Mouse (Mus musculus) spleen, adult 2 months (tissue): Measurements from ENCODE around the gene Mdc1. TPM values are rescaled to one million over a fixed set of nuclear protein-coding genes. Genes with fewer than 3 reads are reported as not detected.

Experiments used
- DNase-seq, 2 experiments: peaks; one replicate each; pipeline versions ENCODE4 v3.0.0 to v3.0.0-alpha.2; 2012 to 2021; ENCODE audit warnings: low spot score in 2 of 2, low read depth in 1 of 2
- H3K27ac ChIP-seq: fragments of 200-500 bp; 2 replicates; pipeline ENCODE4 v1.5.1; 2012; ENCODE audit warnings: low read length, inconsistent platforms; ENCODE audit not compliant: insufficient read depth
- H3K27me3 ChIP-seq: fragments of 200-500 bp; 2 replicates; pipeline ENCODE4 v1.6.1; 2012; ENCODE audit warnings: mild to moderate bottlenecking, moderate library complexity, low read length, inconsistent platforms; ENCODE audit not compliant: control insufficient read depth, insufficient read depth
- H3K36me3 ChIP-seq: fragments of 200-500 bp; 2 replicates; pipeline ENCODE4 v1.6.1; 2012; ENCODE audit warnings: mild to moderate bottlenecking, low read length, inconsistent platforms; ENCODE audit not compliant: control insufficient read depth, insufficient read depth
- H3K4me1 ChIP-seq: fragments of 200-500 bp; 2 replicates; pipeline ENCODE4 v1.6.1; 2011; ENCODE audit warnings: inconsistent platforms; ENCODE audit not compliant: control insufficient read depth, insufficient read depth, insufficient read length
- H3K4me3 ChIP-seq: fragments of 200-500 bp; 2 replicates; pipeline ENCODE4 v1.5.1; 2011; ENCODE audit warnings: mild to moderate bottlenecking, inconsistent platforms; ENCODE audit not compliant: insufficient read depth, insufficient read length; ENCODE audit errors: extremely low read depth
- CTCF ChIP-seq: fragments of 200-500 bp; IDR thresholded peaks from 2 replicates; pipeline ENCODE4 v1.5.1; 2011; ENCODE audit warnings: mild to moderate bottlenecking, inconsistent platforms; ENCODE audit not compliant: insufficient read depth, insufficient read length, insufficient replicate concordance; ENCODE audit errors: extremely low read depth
- POLR2A ChIP-seq: fragments of 200-500 bp; IDR thresholded peaks from 2 replicates; pipeline ENCODE4 v1.6.1; 2011; ENCODE audit warnings: low read depth, low read length, inconsistent platforms
- WGBS: fragments of 180-500 bp; shearing (Covaris S2); methylation state at CpG from one replicate; pipeline ENCODE4 v1.1.7; 2018; 5-methylcytosine and 5-hydroxymethylcytosine counted together
- polyA plus RNA-seq: library from polyadenylated mRNA; depleted of rRNA; stranded (reverse); fragments of >200 nt; gene quantifications from 2 replicates; pipeline ENCODE4 v1.2.3, GENCODE M21; 2012

The Mdc1 gene
- polyA plus RNA-seq, 1 experiment: 11.6 TPM

GRCm38 (mm10) chr17:35829737-35830136 is 11.6 kb upstream of the Mdc1 start:
- WGBS: 4% methylated on average over 21 of the region's 21 CpGs
- H3K36me3 ChIP-seq: peaks cover 10% of the 10 kb centered on the region
- peaks cover 2% of the 10 kb centered on the region; the same call in 1 of the 2 replicates for H3K4me1 ChIP-seq
- peak; percentile 69 to 88 for DNase-seq
- H3K27ac ChIP-seq: no peak overlapping the region
- TF ChIP-seq CTCF (peak; percentile 99), POLR2A (no peak)
- no peaks in the 10 kb centered on the region for H3K27me3 ChIP-seq
- no peak overlapping the region for H3K4me3 ChIP-seq

DNA sequence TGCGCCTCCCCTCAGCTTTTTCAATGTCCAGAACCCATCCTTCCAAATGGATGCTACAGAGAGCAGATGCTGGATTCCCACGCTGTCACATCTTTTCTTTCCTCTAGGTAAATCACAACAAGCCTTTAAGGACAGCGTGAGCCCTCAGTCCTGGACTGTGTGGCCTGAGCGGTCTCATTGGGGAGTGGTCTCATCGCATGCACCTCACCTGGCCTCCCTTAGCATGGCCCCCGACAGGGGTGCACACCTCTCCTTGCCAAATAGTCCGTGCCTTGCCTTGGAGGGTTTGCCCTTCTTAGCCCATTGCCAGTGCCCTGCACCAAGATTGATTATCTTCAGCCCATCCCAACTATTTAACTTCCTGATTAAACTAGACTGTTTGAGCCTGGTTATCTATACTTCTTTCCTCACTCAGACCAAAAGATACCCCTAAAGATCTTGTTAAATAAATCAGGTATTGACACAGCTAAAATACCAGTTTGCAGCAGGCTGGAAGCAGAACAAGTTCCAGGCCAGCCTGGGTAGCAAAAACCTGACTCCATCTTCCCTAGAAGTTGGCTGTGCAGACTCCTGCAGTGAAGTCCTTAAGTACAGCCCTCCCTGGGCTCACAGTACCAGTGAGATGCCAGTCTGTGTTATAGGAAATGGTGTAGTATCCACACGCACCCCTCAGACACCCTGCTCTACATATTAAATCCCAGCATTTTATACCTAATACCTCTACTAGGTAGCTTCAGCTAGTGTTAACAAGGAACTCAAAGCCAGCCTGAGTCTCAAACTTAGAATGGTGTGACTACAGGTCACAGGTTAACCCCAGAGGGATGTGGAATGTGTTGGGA is 8.7 kb upstream of the Mdc1 start:
- Histone ChIP-seq H3K36me3 (peaks cover 22% of the 10 kb centered on the region), H3K4me3 (no peak overlapping the region), H3K4me1 (peaks cover 2% of the 10 kb centered on the region; the same call in 1 of the 2 replicates), H3K27ac (no peak overlapping the region; the same call in 1 of the 2 replicates), H3K27me3 (no peaks in the 10 kb centered on the region)
- TF ChIP-seq POLR2A (no peak), CTCF (no peak)
- 87% methylated on average over 8 of the region's 8 CpGs for WGBS
- DNase-seq: no peak

GRCm38 (mm10) chr17:35833239-35833751 is 8.0 kb upstream of the Mdc1 start:
- 56% methylated on average over 5 of the region's 5 CpGs for WGBS
- no peak for DNase-seq
- Histone ChIP-seq H3K4me3 (no peak overlapping the region), H3K27me3 (no peaks in the 10 kb centered on the region), H3K4me1 (peaks cover 2% of the 10 kb centered on the region; the same call in 1 of the 2 replicates), H3K27ac (no peak overlapping the region), H3K36me3 (peaks cover 22% of the 10 kb centered on the region)
- no peak for TF ChIP-seq POLR2A
- no peak for TF ChIP-seq CTCF

DNA sequence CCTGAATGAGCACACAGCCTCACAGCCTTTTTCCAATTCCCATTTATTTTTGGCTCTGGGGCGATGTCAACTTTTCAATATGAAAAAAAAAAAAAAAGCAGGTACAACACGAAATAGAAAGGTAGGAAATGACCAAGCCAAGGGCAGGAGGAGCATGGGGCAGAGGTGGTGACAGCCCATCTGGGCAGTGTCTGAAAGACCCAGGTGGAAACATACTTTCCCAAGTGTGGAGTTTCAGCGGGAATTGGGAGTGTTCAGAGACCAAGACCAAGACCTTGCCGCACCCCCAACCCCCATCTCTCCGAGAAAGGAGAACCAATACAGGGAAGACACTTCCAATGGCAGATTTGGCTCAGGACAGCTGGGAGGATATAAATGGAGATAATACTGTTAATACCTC is 7.4 kb upstream of the Mdc1 start:
- DNase-seq: no peak
- Histone ChIP-seq H3K27ac (no peak overlapping the region), H3K4me3 (no peak overlapping the region), H3K27me3 (no peaks in the 10 kb centered on the region), H3K4me1 (peaks cover 2% of the 10 kb centered on the region; the same call in 1 of the 2 replicates), H3K36me3 (peaks cover 22% of the 10 kb centered on the region)
- WGBS: 66% methylated on average over 5 of the region's 5 CpGs
- TF ChIP-seq CTCF: no peak
- TF ChIP-seq POLR2A: no peak

- Histone ChIP-seq H3K27me3 (no peaks in the 10 kb centered on the region), H3K27ac (no peak overlapping the region), H3K4me3 (no peak overlapping the region), H3K4me1 (peaks cover 1% of the 10 kb centered on the region; the same call in 1 of the 2 replicates), H3K36me3 (peaks cover 22% of the 10 kb centered on the region)
- TF ChIP-seq CTCF: no peak
- TF ChIP-seq POLR2A: no peak
- DNase-seq: no peak
- WGBS: 76% methylated on average over 26 of the region's 26 CpGs
Observed at GRCm38 (mm10) chr17:35834696-35835422, 6.5 kb upstream of the Mdc1 start.

DNA sequence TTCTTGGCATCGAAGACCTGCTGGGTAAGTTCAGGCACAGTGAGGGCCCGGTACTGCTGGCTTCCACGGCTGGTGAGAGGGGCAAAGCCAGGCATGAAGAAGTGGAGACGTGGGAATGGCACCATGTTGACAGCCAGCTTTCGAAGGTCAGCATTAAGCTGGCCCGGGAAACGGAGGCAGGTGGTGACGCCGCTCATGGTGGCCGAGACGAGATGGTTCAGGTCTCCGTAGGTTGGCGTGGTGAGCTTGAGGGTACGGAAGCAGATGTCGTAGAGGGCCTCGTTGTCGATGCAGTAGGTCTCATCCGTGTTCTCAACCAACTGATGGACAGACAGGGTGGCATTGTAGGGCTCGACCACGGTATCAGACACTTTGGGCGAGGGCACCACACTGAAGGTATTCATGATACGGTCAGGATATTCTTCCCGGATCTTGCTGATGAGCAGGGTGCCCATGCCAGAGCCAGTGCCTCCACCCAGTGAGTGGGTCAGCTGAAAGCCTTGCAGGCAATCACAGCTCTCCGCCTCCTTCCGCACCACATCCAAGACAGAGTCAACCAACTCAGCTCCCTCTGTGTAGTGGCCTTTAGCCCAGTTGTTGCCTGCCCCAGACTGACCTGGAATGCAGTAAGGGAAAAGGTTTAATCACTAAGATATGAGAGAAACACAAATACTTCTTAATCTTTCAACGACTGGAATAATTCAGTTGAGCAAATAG is 5.7 kb upstream of the Mdc1 start:
- H3K27ac ChIP-seq: no peak overlapping the region
- WGBS: 78% methylated on average over 26 of the region's 26 CpGs
- DNase-seq: no peak
- H3K27me3 ChIP-seq: no peaks in the 10 kb centered on the region
- no peak for TF ChIP-seq CTCF
- TF ChIP-seq POLR2A: no peak
- H3K4me3 ChIP-seq: no peak overlapping the region
- no peaks in the 10 kb centered on the region for H3K4me1 ChIP-seq
- H3K36me3 ChIP-seq: peaks cover 22% of the 10 kb centered on the region
